Mouse (Mus musculus) limb, embryonic 10.5 days (tissue): ENCODE results near the gene Pccb. TPM values are rescaled to one million over a fixed set of nuclear protein-coding genes. Genes with fewer than 3 reads are reported as not detected.

Experiments used
- DNase-seq: peaks from one replicate; pipeline ENCODE4 v3.0.0-alpha.2; 2017; ENCODE audit warnings: low spot score
- H3K27ac ChIP-seq: fragments of 300-500 bp; sonication (generic); 2 replicates; pipeline ENCODE4 v1.5.1; 2016; ENCODE audit warnings: mild to moderate bottlenecking
- H3K27me3 ChIP-seq: fragments of 300-500 bp; sonication (generic); 2 replicates; pipeline ENCODE4 v1.6.1; 2016; ENCODE audit warnings: low read depth, mild to moderate bottlenecking; ENCODE audit not compliant: poor library complexity, severe bottlenecking
- H3K36me3 ChIP-seq: fragments of 300-500 bp; sonication (generic); 2 replicates; pipeline ENCODE4 v1.6.1; 2016; ENCODE audit warnings: mild to moderate bottlenecking, moderate library complexity
- H3K4me1 ChIP-seq: fragments of 300-500 bp; sonication (generic); 2 replicates; pipeline ENCODE4 v1.6.1; 2016
- H3K4me3 ChIP-seq: fragments of 300-500 bp; sonication (generic); 2 replicates; pipeline ENCODE4 v1.5.1; 2016; ENCODE audit warnings: mild to moderate bottlenecking, moderate library complexity
- H3K9me3 ChIP-seq: fragments of 300-500 bp; sonication (generic); replicated peaks from 2 replicates; pipeline ENCODE4 v1.6.1; 2016; ENCODE audit warnings: mild to moderate bottlenecking
- WGBS: fragments of 180-500 bp; shearing (Covaris S2); methylation state at CpG from one replicate; pipeline ENCODE4 v1.1.7; 2016; 5-methylcytosine and 5-hydroxymethylcytosine counted together
- polyA plus RNA-seq: library from polyadenylated mRNA; unstranded; fragments of >200 nt; fragmentation: Nextera tagmentation; extraction: Ambion mirVana; gene quantifications from 2 replicates; pipeline ENCODE4 v1.2.1, GENCODE M21; 2016

Gene Pccb
- polyA plus RNA-seq = 11.6 and 15.6 TPM in 2 replicates

DNA sequence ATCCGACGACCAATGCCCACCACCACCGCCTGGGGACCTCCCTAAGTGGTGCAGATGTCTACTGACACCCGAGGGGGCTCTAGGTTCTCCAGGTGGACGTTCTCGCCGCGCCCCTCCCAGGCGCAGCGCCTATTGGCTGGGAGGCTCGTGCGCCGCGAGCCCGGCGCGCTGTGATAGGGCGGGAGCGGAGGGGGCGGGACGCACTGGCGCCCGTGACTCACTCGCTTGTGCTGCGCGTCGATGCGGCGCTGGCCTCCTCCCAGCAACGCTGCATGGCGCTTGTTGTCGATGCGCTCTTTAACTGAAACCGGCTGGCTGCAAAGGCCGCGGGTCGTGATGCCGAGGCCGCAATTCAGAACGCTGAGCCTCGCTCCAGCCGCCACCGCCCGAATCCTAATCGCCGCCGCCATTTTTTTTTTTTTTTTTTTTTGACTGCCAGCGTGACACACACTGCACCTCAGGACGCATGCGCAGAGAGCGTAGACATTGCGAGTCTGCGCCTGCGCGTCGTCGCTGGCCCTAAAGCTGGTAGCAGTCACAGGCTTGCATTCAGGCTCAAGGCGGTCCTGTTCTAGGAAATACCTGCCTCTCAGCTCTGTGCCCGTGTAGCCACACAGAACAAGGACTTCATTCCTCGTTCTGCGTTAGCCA is at the start of gene Pccb:
TSS of gene Pccb (minus strand) at position 451 of the 651 bp plus-strand sequence.
- peak within 1 kb of the TSS; percentile 67 for H3K4me3 ChIP-seq
- H3K27me3 ChIP-seq = no peaks in the 10 kb centered on the region
- peaks cover 21% of the 10 kb centered on the region for H3K4me1 ChIP-seq
- under 1% methylated on average over 61 of the region's 61 CpGs for WGBS
- peak; percentile 96 for DNase-seq
- no peaks in the 10 kb centered on the region for H3K9me3 ChIP-seq
- H3K27ac ChIP-seq = peak within 1 kb of the TSS; percentile 97
- 0 out of 2 replicates have a peak, but pooled peaks cover 4% of the 10 kb centered on the region for H3K36me3 ChIP-seq

DNA sequence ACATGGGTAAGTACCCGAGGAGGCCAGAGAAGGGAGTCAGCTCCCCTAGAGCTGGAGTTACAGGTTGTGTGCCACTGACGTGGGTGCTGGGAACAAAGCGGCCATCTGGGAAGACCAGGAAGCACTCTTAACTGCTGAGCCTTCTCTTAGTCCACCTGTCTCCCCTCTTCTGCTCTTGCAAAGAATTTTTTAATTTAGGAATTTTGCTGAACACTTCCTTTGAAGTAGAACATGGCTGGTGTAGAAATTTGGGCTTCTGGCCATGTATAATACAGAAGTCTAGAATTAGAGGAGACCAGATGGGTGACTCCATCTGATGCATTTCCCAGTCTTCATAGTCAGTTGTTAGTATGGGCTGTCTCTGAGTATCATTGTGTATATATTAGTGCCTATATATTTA is 49.0 kb upstream of the Pccb start:
- no peak for DNase-seq
- no peaks in the 10 kb centered on the region for H3K27me3 ChIP-seq
- H3K36me3 ChIP-seq = peaks cover 29% of the 10 kb centered on the region
- 96% methylated on average over 3 of the region's 3 CpGs for WGBS
- no peak overlapping the region for H3K27ac ChIP-seq
- H3K4me3 ChIP-seq = no peak overlapping the region
- H3K4me1 ChIP-seq = peaks cover 14% of the 10 kb centered on the region
- H3K9me3 ChIP-seq = no peaks in the 10 kb centered on the region

DNA sequence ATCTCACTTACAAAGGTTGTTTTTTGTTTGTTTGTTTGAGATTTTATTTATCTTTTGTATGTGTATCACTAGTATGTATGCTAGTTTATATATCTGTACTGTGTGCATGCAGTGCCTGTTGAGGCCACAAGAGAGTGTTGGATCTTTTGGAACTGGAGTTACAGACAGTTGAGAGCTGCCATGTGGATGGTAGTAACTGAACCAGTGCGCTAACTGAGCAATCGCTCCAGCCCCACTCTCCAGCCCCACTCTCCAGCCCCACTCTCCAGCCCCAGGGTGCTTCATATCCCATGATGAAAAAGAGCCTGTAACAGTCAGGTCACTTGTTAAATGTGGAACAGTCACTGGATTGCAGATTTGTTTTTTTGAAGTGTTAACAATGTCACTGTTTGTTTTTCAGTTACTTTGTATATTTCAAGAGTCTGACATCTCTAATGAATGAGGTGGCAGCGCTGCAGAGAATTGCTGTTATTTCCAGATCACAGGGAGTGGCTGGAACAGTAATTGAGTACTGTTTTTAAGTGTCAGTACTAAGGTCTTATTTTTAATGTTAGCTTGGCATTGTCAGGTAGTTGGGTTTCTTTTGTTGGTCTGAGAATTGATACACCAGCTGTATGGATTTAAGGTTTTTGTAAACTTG is 45.5 kb upstream of the Pccb start:
- Histone ChIP-seq H3K9me3 (no peaks in the 10 kb centered on the region), H3K4me3 (no peak overlapping the region), H3K36me3 (peaks cover 32% of the 10 kb centered on the region), H3K4me1 (peaks cover 34% of the 10 kb centered on the region), H3K27ac (no peak overlapping the region), H3K27me3 (no peaks in the 10 kb centered on the region)
- no peak for DNase-seq
- WGBS = 79% methylated on average over 3 of the region's 3 CpGs

DNA sequence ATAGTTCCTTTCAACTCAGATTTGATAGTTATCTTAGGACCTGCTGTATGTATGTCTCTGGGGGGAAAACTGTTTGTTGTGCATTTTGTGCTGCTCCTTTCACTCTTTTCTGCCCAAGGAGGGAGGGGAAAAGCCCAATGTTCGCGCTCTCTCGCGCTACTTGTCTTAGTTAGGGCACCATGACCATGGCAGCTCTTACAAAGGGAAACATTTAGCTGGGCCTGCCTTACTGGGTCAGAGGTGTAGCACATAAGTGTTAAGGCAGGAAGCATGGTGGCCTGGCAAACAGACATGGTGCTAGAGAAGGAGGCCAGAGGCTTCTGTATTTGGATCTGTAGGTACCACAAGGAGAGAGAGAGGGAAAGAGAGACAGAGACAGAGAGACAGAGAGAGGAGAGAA is 43.9 kb upstream of the Pccb start:
- 85% methylated on average over 4 of the region's 4 CpGs for WGBS
- DNase-seq = no peak
- no peak overlapping the region for H3K27ac ChIP-seq

DNA sequence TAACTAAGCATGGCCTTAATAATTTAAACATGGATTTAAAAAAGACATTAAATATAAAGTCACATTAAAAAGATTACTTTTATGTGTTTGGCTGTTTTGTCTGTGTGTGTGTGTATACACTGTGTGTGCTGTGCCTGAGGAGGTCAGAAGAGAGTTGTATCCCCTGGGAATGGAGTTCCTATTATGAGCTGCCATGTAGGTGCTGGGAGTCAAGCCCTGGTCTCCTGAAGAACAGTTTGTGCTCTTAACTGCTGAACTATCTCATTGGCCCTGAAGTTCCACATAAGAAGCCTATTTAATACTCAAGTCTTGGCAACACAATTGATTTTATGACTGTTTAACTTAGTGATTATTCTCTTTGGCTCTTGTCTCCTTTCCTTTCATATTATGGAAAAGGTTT is 42.8 kb upstream of the Pccb start:
- no peaks in the 10 kb centered on the region for H3K9me3 ChIP-seq
- H3K36me3 ChIP-seq = 0 out of 2 replicates have a peak, but pooled peaks cover 11% of the 10 kb centered on the region
- no peak overlapping the region for H3K27ac ChIP-seq
- peak overlapping the region; percentile 99 for H3K4me3 ChIP-seq
- DNase-seq = no peak
- H3K27me3 ChIP-seq = no peaks in the 10 kb centered on the region
- H3K4me1 ChIP-seq = peaks cover 40% of the 10 kb centered on the region

More for the DNA sequence above, 43.9 kb upstream of the Pccb start:
- H3K4me1 ChIP-seq = peaks cover 34% of the 10 kb centered on the region
- H3K36me3 ChIP-seq = peaks cover 20% of the 10 kb centered on the region
- H3K9me3 ChIP-seq = no peaks in the 10 kb centered on the region
- H3K4me3 ChIP-seq = peak overlapping the region; percentile 29
- H3K27me3 ChIP-seq = no peaks in the 10 kb centered on the region

DNA sequence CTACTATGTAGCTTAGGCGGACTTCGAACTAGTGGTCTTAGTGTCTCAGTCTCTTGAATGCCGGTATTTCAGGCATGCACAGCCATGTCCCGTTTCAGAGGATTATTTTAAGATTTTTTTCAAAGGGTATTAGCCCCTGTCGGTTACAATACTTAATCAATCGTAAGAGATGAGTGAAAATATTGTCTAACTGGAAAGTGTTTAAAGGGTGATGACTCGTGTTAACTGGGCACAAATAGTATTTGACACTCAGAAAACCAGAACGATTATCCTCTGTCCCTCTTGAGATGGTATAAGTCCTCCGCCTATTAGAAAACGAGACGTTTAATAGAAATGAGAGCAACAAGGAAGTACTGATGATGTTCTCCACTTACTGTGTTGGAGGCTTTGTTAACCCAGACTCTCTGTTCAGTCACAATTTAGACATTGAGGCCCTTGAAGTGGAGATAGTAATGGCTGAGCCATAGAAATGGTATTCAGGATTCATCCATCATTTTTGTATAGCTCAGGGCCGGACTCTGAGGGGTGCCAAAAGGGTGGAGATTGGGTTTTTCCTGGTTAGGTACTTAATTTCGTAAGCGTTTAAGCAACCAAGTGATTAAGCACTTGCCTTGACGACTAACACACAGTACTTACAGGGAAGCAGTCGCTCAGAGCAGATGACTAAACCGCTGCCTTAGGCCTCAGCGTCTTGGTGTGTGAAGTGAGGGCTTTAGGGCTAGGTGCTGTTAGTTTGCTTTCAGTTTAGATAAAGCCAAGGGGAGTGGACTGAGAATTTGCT is 41.6 kb upstream of the Pccb start:
- WGBS = 3% methylated on average over 18 of the region's 18 CpGs
- no peaks in the 10 kb centered on the region for H3K27me3 ChIP-seq
- H3K4me3 ChIP-seq = peak overlapping the region; percentile 99
- H3K9me3 ChIP-seq = no peaks in the 10 kb centered on the region
- H3K4me1 ChIP-seq = peaks cover 41% of the 10 kb centered on the region
- DNase-seq = peak; percentile 30
- 0 out of 2 replicates have a peak overlapping the region, but pooled peaks have one; percentile 19 for H3K27ac ChIP-seq
- 0 out of 2 replicates have a peak, but pooled peaks cover 8% of the 10 kb centered on the region for H3K36me3 ChIP-seq

DNA sequence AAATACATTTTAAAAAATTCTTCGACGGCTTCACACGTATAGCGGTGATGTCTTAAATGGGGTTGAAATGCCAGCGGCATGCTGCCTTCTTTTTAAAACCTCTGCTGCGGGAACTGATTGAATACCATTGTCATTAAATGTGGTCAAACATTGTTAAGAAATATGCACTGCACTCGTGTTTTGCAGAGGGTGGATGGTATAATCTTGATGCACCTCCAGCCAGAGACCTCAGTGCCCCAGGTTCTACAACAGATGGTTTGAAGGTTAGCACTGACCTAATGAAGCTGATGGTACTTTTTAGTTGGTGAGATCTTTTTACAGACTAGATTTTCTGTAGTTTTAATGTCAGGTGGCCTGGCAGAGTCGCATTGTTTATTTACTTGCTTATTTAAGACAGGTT is 41.0 kb upstream of the Pccb start:
- no peak for DNase-seq
- H3K27me3 ChIP-seq = no peaks in the 10 kb centered on the region
- WGBS = under 1% methylated on average over 8 of the region's 8 CpGs
- peak overlapping the region; percentile 99; the same call in 1 of the 2 replicates for H3K27ac ChIP-seq
- H3K4me3 ChIP-seq = peak overlapping the region; percentile 99
- H3K4me1 ChIP-seq = peaks cover 41% of the 10 kb centered on the region
- H3K9me3 ChIP-seq = no peaks in the 10 kb centered on the region
- 0 out of 2 replicates have a peak, but pooled peaks cover 8% of the 10 kb centered on the region for H3K36me3 ChIP-seq

DNA sequence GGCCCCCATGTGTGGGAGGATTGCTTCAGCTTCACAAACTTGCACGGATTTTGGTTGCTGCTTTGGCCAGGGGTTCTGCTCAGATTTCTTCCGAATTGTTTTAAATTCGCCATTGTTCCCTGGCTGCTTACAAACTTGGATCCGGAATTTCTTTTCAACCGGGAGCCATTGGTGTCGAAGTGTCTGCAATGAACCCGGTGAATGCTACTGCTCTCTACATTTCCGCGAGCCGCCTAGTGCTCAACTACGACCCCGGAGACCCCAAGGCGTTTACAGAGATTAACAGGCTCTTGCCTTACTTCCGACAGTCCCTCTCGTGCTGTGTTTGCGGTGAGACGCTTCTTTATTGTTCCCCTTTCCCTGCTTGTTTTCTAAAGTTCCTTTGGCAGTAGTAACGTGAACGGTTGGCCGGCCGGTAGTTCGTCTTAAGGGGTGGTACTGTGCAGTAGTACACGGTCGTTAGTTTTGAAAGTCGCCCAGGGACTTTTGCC is 40.4 kb upstream of the Pccb start:
- Histone ChIP-seq H3K36me3 (0 out of 2 replicates have a peak, but pooled peaks cover 8% of the 10 kb centered on the region), H3K9me3 (no peaks in the 10 kb centered on the region), H3K4me3 (peak overlapping the region; percentile 99), H3K4me1 (peaks cover 40% of the 10 kb centered on the region), H3K27me3 (no peaks in the 10 kb centered on the region), H3K27ac (peak overlapping the region; percentile 99)
- peak; percentile 65 for DNase-seq
- WGBS = under 1% methylated on average over 25 of the region's 25 CpGs

DNA sequence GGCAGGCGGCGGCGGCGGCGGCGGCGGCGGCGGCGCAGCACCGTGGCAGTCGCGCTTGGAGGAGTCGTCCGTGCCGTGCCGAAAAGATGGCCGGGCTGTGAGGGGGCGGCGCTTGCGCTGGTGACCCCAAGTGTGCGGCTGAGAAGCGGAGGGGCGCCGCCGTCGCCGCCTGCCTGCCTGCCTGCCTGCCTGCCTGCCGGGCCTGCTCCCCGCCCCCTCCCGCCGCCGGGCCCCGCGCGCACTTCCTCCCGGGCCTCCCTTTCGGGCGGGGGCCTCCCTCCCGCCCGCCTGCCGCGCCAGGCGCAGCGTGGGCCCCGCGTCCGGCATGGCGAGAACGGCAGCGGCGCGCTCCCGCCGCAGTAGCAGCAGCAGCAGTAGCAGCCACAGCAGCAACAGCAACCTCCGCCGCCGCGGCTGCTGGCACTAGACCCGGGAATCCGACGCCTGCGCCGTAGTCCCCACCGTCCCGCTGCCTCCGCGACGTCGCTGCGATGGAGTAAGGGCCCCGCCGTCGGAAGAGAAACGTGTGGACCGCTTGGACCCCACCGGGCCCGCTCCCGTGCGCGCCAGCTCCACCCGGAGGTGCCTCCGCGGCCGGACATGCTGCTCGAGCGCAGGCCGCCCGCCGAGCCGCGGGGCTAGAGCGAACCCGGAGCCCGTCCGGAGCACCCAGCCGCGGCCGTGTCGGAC is 39.8 kb upstream of the Pccb start:
- Histone ChIP-seq H3K36me3 (0 out of 2 replicates have a peak, but pooled peaks cover 5% of the 10 kb centered on the region), H3K4me3 (peak overlapping the region; percentile 99), H3K9me3 (no peaks in the 10 kb centered on the region), H3K27me3 (no peaks in the 10 kb centered on the region), H3K4me1 (peaks cover 33% of the 10 kb centered on the region), H3K27ac (peak overlapping the region; percentile 99)
- WGBS = under 1% methylated on average over 82 of the region's 100 CpGs
- DNase-seq = peak; percentile 86

DNA sequence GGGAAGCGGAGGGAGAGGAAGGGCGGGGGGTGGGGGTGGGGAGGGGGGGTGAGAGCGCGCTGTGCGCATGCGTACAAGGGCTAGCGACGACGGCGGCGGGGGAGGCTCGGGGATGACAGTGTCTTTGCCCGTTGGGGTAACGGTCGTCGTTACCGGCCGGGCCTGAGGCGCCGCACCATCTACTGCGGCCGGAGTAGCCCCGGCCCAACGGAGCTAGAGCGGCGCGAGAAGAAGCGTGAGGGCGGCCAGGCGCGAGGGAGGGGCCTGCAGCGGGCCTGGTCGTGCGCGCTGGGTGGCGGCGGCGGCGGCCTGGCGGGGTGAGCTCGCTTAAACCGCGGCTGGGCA is 39.3 kb upstream of the Pccb start, which contains the start of gene Msl2:
TSS of gene Msl2 (plus strand) at position 115 of the 345 bp plus-strand sequence.
- no peak for DNase-seq
- peak within 1 kb of the TSS; percentile 99 for H3K27ac ChIP-seq
- 0 out of 2 replicates have a peak, but pooled peaks cover 3% of the 10 kb centered on the region for H3K36me3 ChIP-seq
- H3K4me3 ChIP-seq = peak within 1 kb of the TSS; percentile 99
- H3K4me1 ChIP-seq = peaks cover 29% of the 10 kb centered on the region
- no peaks in the 10 kb centered on the region for H3K9me3 ChIP-seq
- no peaks in the 10 kb centered on the region for H3K27me3 ChIP-seq
- under 1% methylated on average over 41 of the region's 43 CpGs for WGBS

DNA sequence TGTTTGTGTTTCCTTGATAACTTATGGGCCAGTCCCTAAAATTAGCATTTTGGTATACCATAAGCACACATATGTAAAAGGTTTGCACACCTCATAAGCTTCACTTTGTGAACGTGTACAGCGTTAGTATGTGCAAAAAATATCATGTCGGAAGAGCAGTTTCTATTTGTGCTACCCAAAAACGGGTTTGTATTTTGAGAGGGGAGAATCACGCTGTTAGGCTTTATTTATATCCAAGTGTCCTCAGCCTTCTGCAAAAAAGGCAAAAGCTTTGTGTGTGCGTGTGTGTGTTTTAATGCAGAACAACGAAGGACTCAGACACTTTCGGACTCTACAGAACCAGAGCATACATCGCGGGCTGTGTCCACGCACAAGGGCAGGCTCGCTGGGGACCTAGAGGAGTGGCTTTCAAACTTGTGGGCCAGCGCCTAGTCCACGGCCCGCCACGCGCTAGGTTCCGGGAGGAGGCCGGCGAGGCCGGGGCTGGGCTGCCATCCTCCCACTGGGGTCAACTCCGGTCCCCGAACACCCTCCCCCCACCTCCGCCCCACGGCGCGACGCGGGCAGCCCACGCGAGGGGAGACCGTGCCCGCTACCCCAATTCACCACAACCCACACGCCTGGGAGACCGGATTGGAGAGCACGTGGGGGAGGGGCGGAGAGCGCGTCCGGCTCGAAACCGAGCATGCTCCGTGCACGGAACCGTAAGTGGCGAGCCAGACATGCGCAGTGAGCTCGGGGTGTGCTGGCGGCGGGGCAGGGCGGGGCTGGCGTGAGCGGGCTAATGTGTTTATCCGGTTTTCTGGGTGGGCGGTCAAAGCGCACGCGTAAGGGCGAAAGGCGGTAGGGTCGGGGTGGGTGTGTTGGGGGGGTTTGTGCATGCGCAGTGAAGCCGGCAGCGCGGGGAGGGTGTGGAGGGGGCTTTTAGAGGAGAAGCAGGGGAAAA is 38.6 kb upstream of the Pccb start:
- Histone ChIP-seq H3K27me3 (no peaks in the 10 kb centered on the region), H3K27ac (peak overlapping the region; percentile 99), H3K36me3 (no peaks in the 10 kb centered on the region), H3K9me3 (no peaks in the 10 kb centered on the region), H3K4me1 (peaks cover 23% of the 10 kb centered on the region), H3K4me3 (peak overlapping the region; percentile 99)
- DNase-seq = peak; percentile 99
- 2% methylated on average over 61 of the region's 65 CpGs for WGBS
